Mouse (Mus musculus): ENCODE results near the gene Il17f.

GRCm38 (mm10) chr1:20761411-20761810 lies 29.0 kb downstream of the Il17f start:
- TF ChIP-seq POLR2A (IDR thresholded peaks at IDR 0.05; ENCODE audit: insufficient read length, low read depth) = no peak
- TF ChIP-seq E2F4 (IDR thresholded peaks at IDR 0.05; ENCODE audit: insufficient read depth) = no peak
- TF ChIP-seq CEBPB (IDR thresholded peaks at IDR 0.05; ENCODE audit: insufficient read depth, poor library complexity, severe bottlenecking) = no peak
- no peak for TF ChIP-seq MAX (IDR thresholded peaks at IDR 0.05; ENCODE audit: low read depth)
- TF ChIP-seq USF1 (IDR thresholded peaks at IDR 0.05; ENCODE audit: low read depth) = no peak

Data from myocyte (in vitro differentiated cells).